Mouse (Mus musculus) cerebellum, adult (tissue): ENCODE measurements around the gene Comtd1.

Source experiments
- ATAC-seq: cut with Nextera tagmentation; 2 replicates; pipeline ENCODE4 v1.9.2; 2017; ENCODE audit warnings: mild to moderate bottlenecking, moderate library complexity, mixed read lengths; ENCODE audit not compliant: insufficient number of reproducible peaks, low FRiP score, low TSS enrichment

The Comtd1 gene

GRCm38 (mm10) chr14:21808208-21808922 is 40.4 kb downstream of the Comtd1 start:
- ATAC-seq = no peak

DNA sequence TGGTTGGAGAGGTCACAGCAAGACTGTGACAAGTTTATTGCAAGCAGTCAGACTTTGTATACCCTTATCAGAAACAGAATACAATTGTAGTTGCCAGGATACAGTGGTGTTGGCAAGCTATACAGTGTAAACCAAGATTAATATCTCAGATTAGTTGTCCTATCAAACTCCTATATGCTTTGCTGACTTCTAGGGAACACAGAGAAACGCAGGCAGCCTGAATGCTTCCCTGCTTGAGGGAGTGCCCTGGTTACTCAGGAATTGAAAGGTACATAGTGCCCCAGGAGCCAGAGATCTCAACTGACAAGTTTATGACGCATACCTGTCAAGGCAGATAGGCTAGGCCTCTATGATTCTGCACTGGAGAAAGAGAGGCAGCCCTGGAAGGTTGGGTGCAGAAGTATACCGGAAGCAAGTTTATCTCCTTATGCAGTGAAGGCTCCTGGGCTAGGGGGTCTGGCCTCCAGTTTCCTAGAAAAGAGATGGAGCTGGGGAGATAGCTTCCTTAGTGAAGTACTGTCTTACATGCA is 42.1 kb downstream of the Comtd1 start:
- no peak for ATAC-seq

DNA sequence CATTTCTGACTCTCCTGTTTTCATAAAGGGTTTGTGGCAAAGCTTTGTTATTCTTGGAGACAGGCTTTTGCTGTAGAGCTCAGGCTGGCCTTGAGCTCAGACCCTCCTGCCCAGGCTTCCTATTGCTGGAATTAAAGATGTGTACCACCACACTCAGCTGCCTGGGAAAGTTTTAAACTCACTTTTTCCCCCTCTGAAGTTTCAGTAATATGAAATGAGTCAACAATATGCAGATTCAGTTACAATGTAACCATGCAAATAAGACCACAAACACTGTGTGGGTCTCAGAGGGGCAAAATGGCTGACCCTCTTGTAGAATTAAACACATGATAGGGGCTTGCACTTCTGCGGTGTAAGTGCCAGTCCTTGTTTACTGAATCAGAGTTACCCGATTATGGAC is 42.6 kb downstream of the Comtd1 start:
- no peak for ATAC-seq

DNA sequence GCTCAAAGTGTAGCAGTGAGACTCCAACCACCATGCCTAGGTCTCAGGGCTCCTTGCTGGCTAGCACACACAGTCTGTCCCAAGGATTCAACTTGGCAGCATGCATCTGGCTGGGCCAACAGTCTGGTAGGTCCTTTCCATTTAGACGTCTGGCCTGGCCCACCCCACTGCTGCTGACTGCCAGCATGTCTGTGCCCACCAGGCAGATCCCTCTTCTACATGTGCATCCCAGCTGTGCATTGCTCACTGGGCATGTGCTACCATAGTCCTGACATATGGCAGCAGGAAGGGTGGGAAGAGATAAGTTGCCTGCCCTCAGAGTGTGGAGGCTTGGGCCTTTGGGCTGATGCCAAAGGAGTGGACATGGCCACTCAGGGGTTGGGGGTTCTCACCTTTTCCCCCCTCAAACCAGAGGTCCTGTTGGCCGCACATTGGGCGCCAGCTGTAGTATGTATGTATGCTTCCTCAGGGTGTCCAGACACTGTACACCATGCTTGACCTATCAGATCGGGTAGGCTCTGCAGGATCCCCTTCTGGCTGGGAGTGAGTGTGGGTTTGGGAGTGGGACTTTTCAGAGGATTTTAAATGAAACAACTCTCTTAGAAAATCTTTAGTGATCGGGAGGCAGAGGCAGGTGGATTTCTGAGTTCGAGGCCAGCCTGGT is 46.1 kb downstream of the Comtd1 start:
- ATAC-seq = no peak

DNA sequence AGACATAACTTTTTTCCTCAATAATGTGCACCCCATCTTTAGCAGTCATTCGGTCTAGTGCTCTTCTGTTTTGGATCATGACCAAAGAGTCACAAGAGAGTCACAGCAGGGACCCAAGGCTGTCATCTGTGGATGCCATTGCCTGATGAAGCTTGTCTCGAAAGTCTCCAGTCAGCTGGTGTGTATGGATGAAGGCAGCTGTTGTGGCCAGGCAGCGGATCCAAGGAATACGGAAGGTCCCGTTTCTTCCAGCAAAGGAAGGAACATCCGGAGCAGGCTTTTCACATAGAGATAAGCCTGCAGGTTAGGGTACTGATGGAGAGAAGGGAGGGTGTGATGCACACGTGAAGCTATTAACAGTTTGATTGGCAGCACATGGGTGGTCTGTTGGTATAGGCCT is 47.2 kb downstream of the Comtd1 start:
- no peak for ATAC-seq

DNA sequence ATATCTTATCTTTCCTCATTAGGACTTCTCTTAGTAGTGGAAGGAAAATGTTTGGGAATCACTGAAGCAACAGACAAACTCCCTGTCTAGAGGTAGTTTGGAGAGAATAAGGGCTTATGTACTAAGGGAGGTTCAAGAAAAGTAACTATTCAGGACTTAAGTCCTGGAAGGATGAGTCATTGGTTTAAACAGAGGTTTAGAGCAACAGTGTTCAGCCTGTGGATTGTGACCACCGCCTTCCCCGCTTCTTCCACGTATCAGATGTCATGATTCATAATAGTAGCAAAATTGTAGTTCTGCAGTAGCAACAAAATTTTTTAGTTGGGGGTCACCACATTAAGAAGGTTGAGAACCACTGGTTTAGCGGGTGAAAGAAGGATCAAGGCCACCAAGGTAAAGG is 48.1 kb downstream of the Comtd1 start:
- ATAC-seq = no peak
